Mouse (Mus musculus) adrenal gland, postnatal 36 days (tissue): ENCODE measurements around the gene Hsd17b1. TPM values are rescaled to one million over a fixed set of nuclear protein-coding genes. Genes with fewer than 3 reads are reported as not detected.
A peak's percentile ranks its signal among the peaks of the same experiment; 100 is the strongest.

Source experiments
- DNase-seq, 2 experiments: peaks; one replicate each; pipeline ENCODE4 v3.0.0; 2021; ENCODE audit warnings: mixed read lengths in 1 of 2
- long read RNA-seq, 2 experiments: library from polyadenylated mRNA; stranded (forward); transcript quantifications; one replicate each; pipeline ENCODE4 v2.0.0; 2021; ENCODE audit warnings: borderline sequencing depth in 2 of 2
- total RNA-seq, 2 experiments: library from RNA; stranded (reverse); gene quantifications; 2 replicates each; pipeline ENCODE4 v1.2.3; 2021

Gene Hsd17b1
- 1 to 10 TPM; 1.5 to 3.3 TPM for total RNA-seq
- long read RNA-seq, experiment 1, partial matches to known transcripts = 1 of 3 reads
- long read RNA-seq, experiment 1, other reads (novel, unspliced or antisense) = 0 of 3 reads
- long read RNA-seq, experiment 2 = 0 reads

GRCm38 (mm10) chr11:101078121-101078520, at the start of gene Hsd17b1:
Gene Hsd17b1, plus strand, starts transcription at chr11:101078411.
- DNase-seq = peak; percentile 48 to 59

DNA sequence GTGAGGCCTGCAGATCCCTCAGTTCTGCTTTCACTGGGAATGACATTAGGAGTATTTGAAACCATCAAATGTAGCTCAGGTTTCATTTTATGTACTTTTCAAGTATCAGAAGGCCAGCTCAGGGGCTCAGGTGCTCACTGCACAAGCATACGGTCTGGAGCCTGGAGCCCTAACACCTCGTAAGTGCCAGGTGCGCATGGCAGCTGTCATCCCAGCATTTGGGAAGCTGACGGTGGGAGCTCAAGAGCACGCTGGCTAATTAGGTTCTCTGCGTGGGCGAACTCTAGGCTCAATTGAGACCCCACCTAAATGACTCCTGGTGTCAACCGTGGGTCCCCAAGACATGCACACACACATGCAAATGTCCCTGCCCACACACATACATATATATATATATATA, 48.9 kb upstream of the Hsd17b1 start:
- DNase-seq = no peak

- DNase-seq = no peak
These were observed 47.9 kb upstream of the Hsd17b1 start for GRCm38 (mm10) chr11:101030136-101030807.

DNA sequence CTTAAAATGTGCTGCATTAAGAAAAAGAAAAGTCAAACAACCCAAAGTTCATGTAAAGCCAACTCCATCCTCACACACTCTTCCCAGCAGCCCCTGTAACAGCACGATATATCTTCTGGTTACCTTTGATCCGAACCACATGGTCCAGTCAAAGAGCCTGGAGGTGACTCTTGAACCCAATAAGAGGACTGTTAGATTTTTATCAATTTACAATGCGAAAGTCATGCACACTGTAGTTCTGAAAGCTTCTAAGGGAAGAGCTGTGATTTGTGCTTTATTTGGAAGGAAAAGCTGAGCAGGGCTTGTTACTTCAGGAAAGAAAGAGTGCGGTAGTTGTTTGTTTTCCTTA, 47.4 kb upstream of the Hsd17b1 start:
- DNase-seq = no peak

DNA sequence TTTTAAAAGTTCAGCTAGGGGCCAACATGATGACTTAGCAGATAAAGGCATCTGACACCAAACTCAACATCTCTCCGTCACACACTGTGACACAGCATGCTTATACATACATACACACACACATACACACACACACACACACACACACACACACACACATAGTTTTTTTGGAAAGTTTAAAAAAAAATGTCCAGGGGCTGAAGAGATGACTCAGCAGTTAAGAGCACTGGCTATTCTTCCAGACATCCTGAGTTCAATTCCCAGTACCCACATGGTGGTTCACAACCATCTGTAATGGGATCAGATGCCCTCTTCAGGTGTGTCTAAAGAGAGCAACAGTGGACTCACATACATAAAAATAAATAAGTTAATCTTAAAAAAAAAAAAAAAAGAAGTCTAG, 46.7 kb upstream of the Hsd17b1 start:
- DNase-seq = no peak

DNA sequence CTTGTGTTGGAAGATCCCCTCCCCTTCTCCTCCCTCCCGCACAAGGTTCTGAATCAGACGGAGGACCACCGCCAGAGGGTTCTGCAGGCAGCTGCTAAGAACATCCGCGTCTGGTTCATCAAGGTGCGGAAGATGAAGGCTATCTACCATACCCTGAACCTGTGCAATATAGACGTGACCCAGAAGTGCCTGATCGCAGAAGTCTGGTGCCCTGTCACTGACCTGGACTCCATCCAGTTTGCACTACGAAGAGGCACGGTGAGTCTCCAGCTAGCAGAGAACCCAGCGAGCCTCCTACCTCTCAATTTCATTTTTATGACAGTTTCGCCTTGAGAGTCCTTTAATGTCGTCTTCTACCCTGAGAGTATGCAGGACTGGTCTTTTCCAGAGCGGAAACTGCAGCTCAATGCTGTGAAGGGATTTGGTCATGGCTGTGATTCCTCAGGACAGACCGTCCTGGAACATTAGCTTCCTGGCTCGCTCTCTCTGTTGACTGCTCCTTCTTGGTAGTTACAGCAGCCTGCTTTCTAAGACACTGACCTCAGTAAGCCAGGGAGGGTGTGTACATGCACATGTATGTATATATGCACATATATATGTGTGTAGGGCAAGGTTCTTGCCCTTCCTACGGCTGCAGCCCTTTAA, 44.2 kb upstream of the Hsd17b1 start:
- peak in 1 of 2 experiments; percentile 55 for DNase-seq

DNA sequence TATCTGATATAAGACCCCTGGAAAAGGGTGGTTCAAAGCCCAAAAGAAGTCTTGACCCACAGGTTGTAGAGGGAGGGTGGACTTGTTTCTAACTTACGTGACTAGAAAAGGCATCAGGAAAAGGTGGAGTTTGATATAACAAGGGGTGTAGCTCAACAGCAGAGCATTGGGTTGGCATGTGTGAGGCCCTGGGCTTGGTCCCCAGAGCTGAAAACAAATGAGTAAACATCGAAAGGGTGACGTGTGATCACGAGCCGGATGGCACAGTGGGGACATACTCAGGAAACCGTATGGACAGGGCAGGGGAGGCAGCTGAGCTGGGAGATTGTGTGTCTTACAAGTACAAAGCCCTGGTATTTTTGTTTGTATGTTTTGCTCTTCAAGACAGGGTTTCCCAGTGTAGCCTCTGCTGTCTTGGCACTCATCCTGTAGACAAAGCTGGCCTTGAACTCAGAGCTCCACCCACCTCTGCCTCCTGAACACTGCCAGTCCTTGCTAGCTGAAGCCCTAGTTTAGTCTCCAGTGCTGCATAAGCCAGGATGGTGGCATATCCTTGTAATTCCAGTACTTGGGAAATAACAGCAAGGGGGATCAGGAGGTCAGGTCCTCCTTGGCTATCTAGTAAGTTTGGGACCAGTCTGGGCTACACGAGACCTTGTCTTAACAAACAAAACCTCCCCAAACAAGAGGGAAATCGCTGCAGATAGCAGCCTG, 43.4 kb upstream of the Hsd17b1 start:
- peak; percentile 70 to 72 for DNase-seq

DNA sequence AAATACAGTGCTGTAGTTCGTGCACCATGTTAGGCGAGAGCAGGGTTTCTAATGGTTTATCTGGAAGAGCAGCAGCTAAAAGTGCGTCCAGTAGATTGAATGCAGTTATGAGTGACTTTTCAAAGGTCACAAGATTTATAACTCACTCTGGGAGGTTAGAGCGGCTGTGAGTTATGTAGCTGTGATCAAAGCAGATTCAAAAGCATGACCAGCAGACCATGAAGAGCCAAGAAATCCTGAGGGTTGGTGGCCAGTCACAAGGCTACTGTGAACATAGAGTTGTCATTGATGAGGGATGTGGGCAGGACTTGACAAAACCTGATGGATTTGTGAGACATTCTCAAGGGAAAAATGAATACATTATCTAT, 42.9 kb upstream of the Hsd17b1 start:
- DNase-seq = peak; percentile 38 to 48

DNA sequence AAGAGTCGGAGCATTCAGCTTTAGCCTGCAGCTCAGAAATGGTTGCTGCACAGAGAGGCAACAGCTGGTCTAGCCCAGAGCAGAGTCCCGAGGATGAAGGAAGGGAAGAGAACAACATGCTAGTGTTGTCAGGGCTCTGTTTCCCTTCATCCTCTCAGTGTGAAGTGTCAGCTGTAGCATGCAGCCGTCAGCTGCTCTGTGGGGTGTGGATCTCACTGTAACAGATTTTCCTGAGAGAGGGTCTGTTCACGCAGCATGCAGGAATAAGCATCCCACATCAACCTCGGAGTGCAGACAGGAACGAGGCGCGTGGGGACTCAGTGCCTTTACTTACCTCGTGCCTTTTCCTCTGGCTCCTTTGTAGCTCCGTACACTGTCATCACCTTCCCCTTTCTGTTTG, 40.4 kb upstream of the Hsd17b1 start:
- no peak for DNase-seq

GRCm38 (mm10) chr11:101045826-101046225, 32.4 kb upstream of the Hsd17b1 start:
- DNase-seq = no peak

- DNase-seq = no peak
These were observed 31.8 kb upstream of the Hsd17b1 start for GRCm38 (mm10) chr11:101046440-101046839.

- no peak for DNase-seq
These were observed 30.7 kb upstream of the Hsd17b1 start for GRCm38 (mm10) chr11:101047502-101047901.

DNA sequence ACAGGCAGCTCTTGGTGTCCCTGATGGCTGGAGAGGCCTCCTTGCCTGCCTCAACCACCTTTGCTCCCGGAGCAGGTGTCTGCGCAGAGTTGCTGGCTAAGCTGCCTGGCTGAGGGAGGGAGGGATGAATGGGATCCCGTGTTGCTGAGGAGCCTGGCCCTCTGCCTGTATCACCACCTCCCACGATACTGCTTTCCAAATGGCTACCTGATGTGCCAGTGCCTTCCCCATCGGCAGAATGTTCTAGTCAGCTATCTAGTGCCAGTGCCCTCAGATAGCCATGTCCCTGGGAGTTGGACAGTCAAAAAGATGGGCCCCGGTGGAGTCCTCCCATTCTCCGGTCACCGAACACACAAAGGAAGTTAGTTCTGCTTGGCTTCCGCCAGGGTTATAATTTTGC, 27.9 kb upstream of the Hsd17b1 start:
- DNase-seq = no peak

DNA sequence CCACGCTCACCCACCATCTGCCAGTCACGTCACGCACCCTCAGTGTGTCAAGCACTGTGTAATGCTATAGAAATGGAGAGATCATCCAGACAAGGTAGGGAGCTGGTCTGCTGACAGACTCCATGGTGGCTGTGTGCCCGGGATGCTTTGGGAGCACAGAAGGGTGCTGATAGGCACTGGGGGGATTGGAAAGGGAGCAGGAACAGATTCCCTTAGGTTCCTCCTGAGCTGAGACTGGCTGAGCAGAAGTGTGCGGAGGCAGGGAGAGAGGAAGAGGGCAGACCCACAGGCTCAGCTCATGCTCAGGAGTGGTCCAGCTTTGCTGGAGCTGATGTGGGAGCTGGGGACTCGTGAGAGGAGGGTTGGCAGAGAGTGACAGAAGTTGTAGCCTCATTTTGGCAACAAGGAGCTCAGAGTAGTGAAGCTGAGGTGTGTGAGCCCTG, 27.1 kb upstream of the Hsd17b1 start:
- no peak for DNase-seq

- no peak for DNase-seq
These were observed 26.6 kb upstream of the Hsd17b1 start for GRCm38 (mm10) chr11:101051617-101052016.

DNA sequence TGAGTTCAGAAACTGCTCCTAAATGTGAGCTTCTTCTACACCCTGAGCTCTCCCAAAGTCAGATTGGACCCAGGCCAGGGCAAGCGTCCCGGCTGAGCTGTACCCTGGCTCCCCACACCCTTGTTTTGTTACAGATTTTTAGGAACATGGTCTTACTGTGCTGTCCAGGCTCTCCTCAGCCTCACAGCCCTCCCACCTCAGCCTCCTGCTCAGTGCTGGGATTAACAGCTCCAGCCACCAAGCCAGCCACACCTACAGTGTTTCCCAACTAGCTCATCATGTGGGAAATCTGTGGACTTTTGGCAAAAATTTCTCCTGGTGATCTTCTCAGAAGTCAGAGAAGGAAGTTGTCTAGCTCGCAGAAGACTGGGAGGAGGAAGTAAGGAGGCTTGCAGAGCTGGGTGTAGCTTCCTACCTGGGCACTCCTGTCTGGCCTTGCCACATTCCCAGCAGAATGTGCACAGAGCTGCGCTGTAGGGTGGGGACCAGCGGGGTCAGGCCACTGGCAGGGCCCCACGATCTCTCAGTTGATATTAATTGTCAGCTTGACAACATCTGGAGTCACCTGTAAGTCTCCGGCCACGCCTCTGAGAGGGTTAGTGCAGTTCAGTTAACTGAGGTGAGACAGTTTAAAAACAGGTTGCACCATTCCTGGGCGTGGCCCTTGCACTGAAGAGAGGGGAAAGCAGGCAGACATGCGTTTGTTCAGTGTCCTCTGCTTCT, 25.3 kb upstream of the Hsd17b1 start:
- peak in 1 of 2 experiments; percentile 42 for DNase-seq

DNA sequence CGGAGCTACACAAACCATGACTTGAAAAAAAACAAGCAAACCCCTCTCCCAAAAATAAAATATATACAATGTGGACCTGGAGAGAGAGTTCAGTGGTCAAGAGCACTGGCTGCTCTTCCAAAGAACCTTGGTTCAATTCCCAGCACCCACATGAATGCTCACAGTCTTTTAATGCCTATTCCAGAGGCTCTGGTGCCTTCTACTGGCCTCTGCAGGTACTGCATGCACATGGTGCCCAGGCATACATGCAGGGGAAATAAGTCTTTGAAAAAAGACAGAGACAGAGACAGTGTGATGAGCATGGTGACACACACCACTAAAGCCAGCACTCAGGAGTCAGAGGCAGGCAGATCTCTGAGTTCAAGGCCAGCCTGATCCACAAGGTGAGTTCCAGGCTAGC, 24.2 kb upstream of the Hsd17b1 start:
- DNase-seq = no peak

DNA sequence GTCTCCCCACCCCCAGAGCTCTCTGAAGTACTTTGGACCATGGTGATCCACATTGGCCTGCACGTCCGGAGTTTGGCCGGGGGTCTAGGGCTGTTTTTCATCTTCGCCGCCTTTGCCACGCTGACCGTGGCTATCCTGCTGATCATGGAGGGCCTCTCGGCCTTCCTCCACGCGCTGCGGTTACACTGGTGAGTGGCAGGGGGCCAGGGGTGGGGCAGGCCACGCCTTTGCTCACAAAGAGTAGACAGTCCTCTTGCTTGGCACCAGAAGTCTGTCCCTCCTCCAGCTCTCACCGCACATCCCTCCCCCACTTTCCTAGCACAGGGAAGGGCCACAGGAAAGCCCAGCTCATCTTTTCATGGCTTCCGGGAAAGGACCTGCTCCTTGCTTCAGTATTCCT, 22.8 kb upstream of the Hsd17b1 start:
- DNase-seq = no peak

DNA sequence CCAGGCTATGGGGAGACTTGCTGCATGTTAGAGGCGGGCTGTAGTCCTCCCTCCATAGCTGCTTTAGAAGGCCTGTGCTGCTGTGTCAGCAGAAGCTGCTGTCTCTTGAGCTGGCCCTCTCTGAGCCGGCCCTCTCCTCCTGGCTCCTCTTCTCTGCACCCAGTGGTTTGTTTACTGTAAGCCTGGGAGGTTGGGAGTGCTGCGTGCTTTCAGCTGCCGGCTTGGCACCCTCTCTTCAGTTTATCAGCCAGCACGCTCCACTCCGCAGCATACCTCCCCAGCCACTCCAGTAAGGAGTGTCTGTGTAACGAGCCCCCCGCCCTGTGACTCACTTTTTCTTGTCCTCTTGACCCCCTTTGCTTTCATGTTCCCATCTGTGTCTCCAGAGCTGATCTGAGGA, 21.3 kb upstream of the Hsd17b1 start:
- peak in 1 of 2 experiments; percentile 51 for DNase-seq

DNA sequence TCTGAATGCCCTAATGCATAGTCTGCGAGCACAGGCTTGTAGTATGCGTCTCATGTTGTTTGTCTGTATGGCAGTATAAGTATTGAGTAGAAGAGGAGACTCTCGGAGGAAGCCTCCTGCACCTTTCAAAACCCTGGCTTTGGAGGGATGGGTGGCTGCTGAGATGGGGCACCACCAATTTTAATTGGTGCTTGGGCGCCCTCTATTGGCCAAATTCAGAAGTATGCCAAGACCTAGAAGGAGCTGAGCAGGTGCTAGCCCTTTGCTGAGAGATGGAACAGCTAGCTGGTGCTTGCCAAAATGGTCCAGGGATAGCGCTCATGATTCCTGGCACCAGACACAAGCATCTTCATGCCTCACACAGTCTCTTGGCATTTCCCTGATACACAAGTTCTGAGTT, 20.4 kb upstream of the Hsd17b1 start:
- DNase-seq = peak; percentile 86 to 89

- DNase-seq = no peak
These were observed 19.5 kb upstream of the Hsd17b1 start for GRCm38 (mm10) chr11:101058726-101059125.

DNA sequence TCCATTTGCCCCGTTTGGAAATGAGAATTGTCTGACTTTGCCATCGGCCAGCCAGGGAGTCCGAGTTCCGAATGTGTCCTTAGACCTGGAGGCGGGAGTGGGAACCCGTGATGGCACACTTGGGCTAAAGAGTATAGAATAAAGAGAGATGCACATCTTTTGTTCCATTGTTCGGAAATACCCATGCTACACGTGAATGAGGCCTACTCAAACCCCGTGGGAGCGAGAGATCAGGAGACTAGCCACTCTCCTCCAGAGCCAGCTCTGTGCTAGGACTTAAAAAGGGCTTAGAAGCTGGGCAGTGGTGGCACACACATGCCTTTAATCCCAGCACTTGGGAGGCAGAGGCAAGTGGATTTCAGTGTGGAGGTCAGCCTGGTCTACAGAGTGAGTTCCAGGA, 18.7 kb upstream of the Hsd17b1 start:
- DNase-seq = no peak

- peak; percentile 83 to 89 for DNase-seq
These were observed 18.1 kb upstream of the Hsd17b1 start for GRCm38 (mm10) chr11:101060126-101060525.
